Mouse (Mus musculus) embryonic facial prominence, embryonic 10.5 days (tissue): ENCODE measurements around the gene Tgfbr1. TPM values are rescaled to one million over a fixed set of nuclear protein-coding genes. Genes with fewer than 3 reads are reported as not detected.

Source experiments
- DNase-seq: peaks from one replicate; pipeline ENCODE4 v3.0.0-alpha.2; 2017; ENCODE audit warnings: low spot score
- H3K27ac ChIP-seq: fragments of 300-500 bp; sonication (generic); replicated peaks from 2 replicates; pipeline ENCODE4 v1.5.1; 2016; ENCODE audit warnings: mild to moderate bottlenecking
- H3K27me3 ChIP-seq: fragments of 300-500 bp; sonication (generic); replicated peaks from 2 replicates; pipeline ENCODE4 v1.6.1; 2016; ENCODE audit warnings: low read depth, mild to moderate bottlenecking; ENCODE audit not compliant: poor library complexity, severe bottlenecking
- H3K36me3 ChIP-seq: fragments of 300-500 bp; sonication (generic); replicated peaks from 2 replicates; pipeline ENCODE4 v1.6.1; 2016; ENCODE audit warnings: mild to moderate bottlenecking, moderate library complexity
- H3K4me1 ChIP-seq: fragments of 300-500 bp; sonication (generic); 2 replicates; pipeline ENCODE4 v1.6.1; 2016
- H3K4me3 ChIP-seq: fragments of 300-500 bp; sonication (generic); 2 replicates; pipeline ENCODE4 v1.5.1; 2016; ENCODE audit warnings: mild to moderate bottlenecking, moderate library complexity
- H3K9me3 ChIP-seq: fragments of 300-500 bp; sonication (generic); 2 replicates; pipeline ENCODE4 v1.6.1; 2016; ENCODE audit warnings: mild to moderate bottlenecking
- WGBS: fragments of 180-500 bp; shearing (Covaris S2); methylation state at CpG from one replicate; pipeline ENCODE4 v1.1.7; 2016; 5-methylcytosine and 5-hydroxymethylcytosine counted together
- polyA plus RNA-seq: library from polyadenylated mRNA; unstranded; fragments of >200 nt; fragmentation: Nextera tagmentation; extraction: Ambion mirVana; gene quantifications from 2 replicates; pipeline ENCODE4 v1.2.1, GENCODE M21; 2016

The Tgfbr1 gene
- polyA plus RNA-seq, 1 experiment from 2014 or later = 95.0 TPM

GRCm38 (mm10) chr4:47435131-47435530, 82.1 kb downstream of the Tgfbr1 start:
- WGBS = 73% methylated on average over 12 of the region's 12 CpGs
- Histone ChIP-seq H3K9me3 (no peaks in the 10 kb centered on the region), H3K4me3 (no peak overlapping the region)

GRCm38 (mm10) chr4:47435566-47436360, 82.7 kb downstream of the Tgfbr1 start:
- no peak overlapping the region for H3K4me3 ChIP-seq
- no peak overlapping the region for H3K27ac ChIP-seq
- H3K27me3 ChIP-seq = peaks cover 21% of the 10 kb centered on the region
- H3K9me3 ChIP-seq = no peaks in the 10 kb centered on the region
- peaks cover 12% of the 10 kb centered on the region for H3K4me1 ChIP-seq
- DNase-seq = peak; percentile 7
- no peaks in the 10 kb centered on the region for H3K36me3 ChIP-seq
- WGBS = 83% methylated on average over 28 of the region's 28 CpGs

More at GRCm38 (mm10) chr4:47435131-47435530, 82.1 kb downstream of the Tgfbr1 start:
- H3K27me3 ChIP-seq = peaks cover 21% of the 10 kb centered on the region
- no peaks in the 10 kb centered on the region for H3K36me3 ChIP-seq
- peak; percentile 7 for DNase-seq
- peaks cover 12% of the 10 kb centered on the region for H3K4me1 ChIP-seq
- H3K27ac ChIP-seq = no peak overlapping the region

- Histone ChIP-seq H3K9me3 (no peaks in the 10 kb centered on the region), H3K4me3 (peak overlapping the region; percentile 72), H3K27me3 (peaks cover 21% of the 10 kb centered on the region), H3K36me3 (no peaks in the 10 kb centered on the region), H3K27ac (peak overlapping the region; percentile 93), H3K4me1 (peaks cover 12% of the 10 kb centered on the region)
- under 1% methylated on average over 33 of the region's 33 CpGs for WGBS
- DNase-seq = peak; percentile 91
These were observed 84.6 kb downstream of the Tgfbr1 start for GRCm38 (mm10) chr4:47437365-47438340.

GRCm38 (mm10) chr4:47438956-47439355, 85.9 kb downstream of the Tgfbr1 start:
- Histone ChIP-seq H3K4me1 (peaks cover 12% of the 10 kb centered on the region), H3K4me3 (no peak overlapping the region), H3K36me3 (no peaks in the 10 kb centered on the region), H3K9me3 (no peaks in the 10 kb centered on the region), H3K27me3 (peaks cover 21% of the 10 kb centered on the region), H3K27ac (no peak overlapping the region)
- 80% methylated on average over 6 of the region's 6 CpGs for WGBS
- DNase-seq = peak; percentile 7

GRCm38 (mm10) chr4:47440951-47441350, 87.9 kb downstream of the Tgfbr1 start:
- Histone ChIP-seq H3K9me3 (no peaks in the 10 kb centered on the region), H3K4me1 (peaks cover 12% of the 10 kb centered on the region), H3K27ac (no peak overlapping the region), H3K4me3 (no peak overlapping the region), H3K27me3 (peaks cover 18% of the 10 kb centered on the region), H3K36me3 (no peaks in the 10 kb centered on the region)
- no peak for DNase-seq
- 90% methylated on average over 11 of the region's 11 CpGs for WGBS

- 91% methylated on average over 3 of the region's 3 CpGs for WGBS
- Histone ChIP-seq H3K36me3 (no peaks in the 10 kb centered on the region), H3K27me3 (peaks cover 11% of the 10 kb centered on the region; the same call in 1 of the 2 replicates), H3K9me3 (no peaks in the 10 kb centered on the region), H3K4me3 (no peak overlapping the region), H3K4me1 (no peaks in the 10 kb centered on the region), H3K27ac (no peak overlapping the region)
- no peak for DNase-seq
These were observed 95.5 kb downstream of the Tgfbr1 start for GRCm38 (mm10) chr4:47448526-47448925.

GRCm38 (mm10) chr4:47449116-47449515, 96.1 kb downstream of the Tgfbr1 start:
- WGBS = 57% methylated on average over 5 of the region's 5 CpGs
- Histone ChIP-seq H3K4me3 (no peak overlapping the region), H3K4me1 (no peaks in the 10 kb centered on the region), H3K36me3 (no peaks in the 10 kb centered on the region), H3K27me3 (peaks cover 11% of the 10 kb centered on the region; the same call in 1 of the 2 replicates), H3K27ac (no peak overlapping the region), H3K9me3 (no peaks in the 10 kb centered on the region)
- no peak for DNase-seq

- Histone ChIP-seq H3K27ac (no peak overlapping the region), H3K9me3 (no peaks in the 10 kb centered on the region), H3K4me3 (no peak overlapping the region), H3K36me3 (no peaks in the 10 kb centered on the region), H3K27me3 (peaks cover 11% of the 10 kb centered on the region; the same call in 1 of the 2 replicates), H3K4me1 (no peaks in the 10 kb centered on the region)
- WGBS = 23% methylated on average over 18 of the region's 18 CpGs
- DNase-seq = no peak
These were observed 96.8 kb downstream of the Tgfbr1 start for GRCm38 (mm10) chr4:47449586-47450522.

Other genes starting within 250 kb of the Tgfbr1 start
- 6.7 and 8.1 TPM in 2 replicates for gene Col15a1, start 145.1 kb upstream of the Tgfbr1 start, polyA plus RNA-seq
- gene Alg2, start 121.1 kb downstream of the Tgfbr1 start, polyA plus RNA-seq = 83.3 TPM in 2 replicates
- 377 and 391 TPM in 2 replicates for gene Sec61b, start 121.4 kb downstream of the Tgfbr1 start, polyA plus RNA-seq